Mouse (Mus musculus) small intestine, adult 2 months (tissue): ENCODE results near the gene Bcl11a. TPM values are rescaled to one million over a fixed set of nuclear protein-coding genes. Genes with fewer than 3 reads are reported as not detected.

Experiments
- H3K27ac ChIP-seq: fragments of 200-500 bp; 2 replicates; pipeline ENCODE4 v1.5.1; 2012; ENCODE audit warnings: low read depth, low read length, control low read depth, inconsistent platforms; ENCODE audit not compliant: insufficient read depth
- H3K27me3 ChIP-seq: fragments of 200-500 bp; 2 replicates; pipeline ENCODE4 v1.6.1; 2012; ENCODE audit warnings: mild to moderate bottlenecking, moderate library complexity, low read length, inconsistent platforms; ENCODE audit not compliant: control insufficient read depth, insufficient read depth
- H3K36me3 ChIP-seq: fragments of 200-500 bp; 2 replicates; pipeline ENCODE4 v1.6.1; 2012; ENCODE audit warnings: mild to moderate bottlenecking, low read length, control low read depth, inconsistent platforms; ENCODE audit not compliant: control insufficient read depth, insufficient read depth
- H3K4me1 ChIP-seq: fragments of 200-500 bp; 2 replicates; pipeline ENCODE4 v1.6.1; 2012; ENCODE audit warnings: low read length, inconsistent platforms, mixed read lengths; ENCODE audit not compliant: control insufficient read depth, insufficient read depth, insufficient read length
- H3K4me3 ChIP-seq: fragments of 200-500 bp; 2 replicates; pipeline ENCODE4 v1.5.1; 2012; ENCODE audit warnings: low read depth, mild to moderate bottlenecking, control low read depth, inconsistent platforms, low read length, moderate library complexity
- CTCF ChIP-seq: fragments of 200-500 bp; IDR thresholded peaks from 2 replicates; pipeline ENCODE4 v1.5.1; 2012; ENCODE audit warnings: low read depth, mild to moderate bottlenecking, control low read depth, inconsistent platforms, low read length, moderate library complexity, mixed read lengths; ENCODE audit not compliant: insufficient replicate concordance, insufficient read length; ENCODE audit errors: extremely low read depth
- POLR2A ChIP-seq: fragments of 200-500 bp; IDR thresholded peaks from 2 replicates; pipeline ENCODE4 v1.6.1; 2012; ENCODE audit warnings: low read depth, mild to moderate bottlenecking, control low read depth, inconsistent platforms, low read length, moderate library complexity
- WGBS: fragments of 180-500 bp; shearing (Covaris S2); methylation state at CpG from one replicate; pipeline ENCODE4 v1.1.7; 2018; 5-methylcytosine and 5-hydroxymethylcytosine counted together
- polyA plus RNA-seq: library from polyadenylated mRNA; depleted of rRNA; stranded (reverse); fragments of >200 nt; gene quantifications from 2 replicates; pipeline ENCODE4 v1.2.3, GENCODE M21; 2012; rRNA removed

The Bcl11a gene
- 2.0 and 3.7 TPM in 2 replicates for polyA plus RNA-seq

GRCm38 (mm10) chr11:24077795-24078705, at the start of gene Bcl11a:
Gene Bcl11a (plus strand): TSS chr11:24078056.
- Histone ChIP-seq H3K4me3 (peak within 1 kb of the TSS; percentile 87), H3K27me3 (peaks cover 11% of the 10 kb centered on the region; the same call in 1 of the 2 replicates), H3K27ac (peak within 1 kb of the TSS; percentile 72), H3K4me1 (peaks cover 3% of the 10 kb centered on the region; the same call in 1 of the 2 replicates), H3K36me3 (no peaks in the 10 kb centered on the region)
- TF ChIP-seq POLR2A (no peak), CTCF (no peak)
- WGBS: under 1% methylated on average over 42 of the region's 51 CpGs

GRCm38 (mm10) chr11:24044025-24044424, 33.8 kb upstream of the Bcl11a start:
- WGBS: 72% methylated on average over 6 of the region's 6 CpGs
- TF ChIP-seq POLR2A (no peak), CTCF (no peak)
- no peaks in the 10 kb centered on the region for H3K36me3 ChIP-seq
- H3K4me3 ChIP-seq: no peak overlapping the region
- H3K27ac ChIP-seq: no peak overlapping the region
- no peaks in the 10 kb centered on the region for H3K4me1 ChIP-seq
- no peaks in the 10 kb centered on the region for H3K27me3 ChIP-seq

- TF ChIP-seq CTCF (peak; percentile 90), POLR2A (no peak)
- Histone ChIP-seq H3K36me3 (no peaks in the 10 kb centered on the region), H3K4me3 (peak overlapping the region; percentile 51), H3K4me1 (no peaks in the 10 kb centered on the region), H3K27ac (no peak overlapping the region), H3K27me3 (no peaks in the 10 kb centered on the region)
- 6% methylated on average over 28 of the region's 28 CpGs for WGBS
These were observed 28.4 kb upstream of the Bcl11a start for GRCm38 (mm10) chr11:24049226-24050031.

- H3K4me1 ChIP-seq: no peaks in the 10 kb centered on the region
- H3K36me3 ChIP-seq: no peaks in the 10 kb centered on the region
- WGBS: 76% methylated on average over 11 of the region's 11 CpGs
- H3K4me3 ChIP-seq: no peak overlapping the region
- no peak overlapping the region for H3K27ac ChIP-seq
- H3K27me3 ChIP-seq: no peaks in the 10 kb centered on the region
- TF ChIP-seq POLR2A: no peak
These were observed 27.7 kb upstream of the Bcl11a start for GRCm38 (mm10) chr11:24050032-24050757.

- 83% methylated on average over 6 of the region's 6 CpGs for WGBS
- Histone ChIP-seq H3K27ac (no peak overlapping the region), H3K36me3 (no peaks in the 10 kb centered on the region)
These were observed 25.0 kb upstream of the Bcl11a start for GRCm38 (mm10) chr11:24052882-24053281.

GRCm38 (mm10) chr11:24059137-24059536, 18.7 kb upstream of the Bcl11a start:
- no peak for TF ChIP-seq POLR2A
- no peak for TF ChIP-seq CTCF
- H3K36me3 ChIP-seq: no peaks in the 10 kb centered on the region
- no peaks in the 10 kb centered on the region for H3K4me1 ChIP-seq
- H3K27me3 ChIP-seq: 0 out of 2 replicates have a peak, but pooled peaks cover 2% of the 10 kb centered on the region
- H3K27ac ChIP-seq: no peak overlapping the region
- WGBS: 51% methylated on average over 1 of the region's 1 CpGs
- H3K4me3 ChIP-seq: no peak overlapping the region

More at GRCm38 (mm10) chr11:24052882-24053281, 25.0 kb upstream of the Bcl11a start:
- H3K4me3 ChIP-seq: no peak overlapping the region
- TF ChIP-seq CTCF (no peak), POLR2A (no peak)
- no peaks in the 10 kb centered on the region for H3K27me3 ChIP-seq
- no peaks in the 10 kb centered on the region for H3K4me1 ChIP-seq
